Mouse (Mus musculus) kidney, adult 9 months (tissue): ENCODE data around the gene Hormad2.

Source experiments
- DNase-seq: peaks from one replicate; pipeline ENCODE4 v3.0.0; 2022

Hormad2 gene

DNA sequence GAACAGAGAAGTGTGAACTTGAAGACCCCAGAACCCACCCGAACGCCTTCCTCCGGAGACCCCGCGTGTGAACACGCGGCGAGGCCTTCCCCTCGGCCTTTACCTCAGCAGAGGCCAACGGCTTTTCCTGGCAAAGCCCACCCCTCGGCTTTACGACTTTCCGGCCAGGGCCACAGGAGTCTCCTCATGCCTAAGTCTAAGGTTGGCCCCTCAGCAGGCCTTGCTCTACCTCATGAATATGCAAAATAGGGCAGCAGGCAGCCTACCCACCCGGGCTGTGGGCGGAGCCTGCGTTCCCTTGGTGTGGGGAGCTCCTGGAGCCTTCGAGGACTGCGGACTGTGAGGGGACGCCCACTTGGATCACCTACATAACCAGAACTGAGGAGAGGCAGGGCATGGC lies at the start of gene Hormad2:
Hormad2 (minus strand) TSS at position 128 of the 400 bp plus-strand sequence.
- no peak for DNase-seq

DNA sequence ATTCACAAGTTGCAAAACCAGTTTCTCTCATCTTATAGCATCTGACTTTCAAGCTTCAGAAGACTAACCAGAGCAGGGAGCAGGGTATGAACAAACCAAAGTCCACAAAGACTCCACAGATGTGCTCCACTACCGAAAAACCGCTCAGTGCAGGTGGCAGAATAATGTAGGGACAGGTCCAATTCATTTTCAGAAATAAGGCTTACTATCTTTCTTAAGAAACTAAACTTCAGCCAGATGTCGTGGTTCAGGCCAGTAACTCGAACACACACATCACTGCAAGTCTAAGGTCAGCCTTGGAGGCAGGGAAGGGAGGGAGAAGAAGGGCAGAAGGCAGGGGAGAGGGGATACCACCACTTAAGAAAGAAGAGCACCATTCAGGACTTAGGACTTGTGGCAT lies 48.3 kb upstream of the Hormad2 start:
- DNase-seq: no peak

- DNase-seq: no peak
Measured at GRCm38 (mm10) chr11:4488798-4489197, 47.9 kb upstream of the Hormad2 start.

GRCm38 (mm10) chr11:4488367-4488766 lies 47.5 kb upstream of the Hormad2 start:
- DNase-seq: no peak

GRCm38 (mm10) chr11:4487401-4487965 lies 46.6 kb upstream of the Hormad2 start:
- DNase-seq: no peak

GRCm38 (mm10) chr11:4484541-4484940 lies 43.6 kb upstream of the Hormad2 start:
- no peak for DNase-seq

- DNase-seq: peak; percentile 62
Measured at GRCm38 (mm10) chr11:4482641-4483040, 41.7 kb upstream of the Hormad2 start.

- DNase-seq: no peak
Measured at GRCm38 (mm10) chr11:4476184-4476697, 35.3 kb upstream of the Hormad2 start.

- DNase-seq: no peak
Measured at GRCm38 (mm10) chr11:4472464-4473179, 31.7 kb upstream of the Hormad2 start.

- no peak for DNase-seq
Measured at GRCm38 (mm10) chr11:4471734-4472133, 30.8 kb upstream of the Hormad2 start.

DNA sequence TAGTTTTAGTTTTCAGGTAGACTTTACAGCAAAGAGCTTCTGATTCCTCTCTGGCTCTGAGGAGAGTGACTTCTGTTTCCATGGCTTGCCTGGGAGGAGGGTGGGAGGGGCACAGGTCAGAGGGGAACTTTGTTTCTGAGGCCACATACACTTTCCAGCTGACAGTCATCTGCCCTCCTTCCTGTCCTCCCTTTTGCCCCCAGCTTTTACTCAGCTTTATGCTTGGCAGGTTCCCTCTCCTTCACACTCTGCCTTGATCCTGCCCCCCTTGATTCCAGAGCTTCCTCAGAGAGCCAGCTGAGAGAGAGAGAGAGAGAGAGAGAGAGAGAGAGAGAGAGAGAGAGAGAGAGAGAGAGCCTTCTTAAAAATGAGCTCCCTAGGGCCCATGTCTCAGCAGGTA lies 30.3 kb upstream of the Hormad2 start:
- no peak for DNase-seq

GRCm38 (mm10) chr11:4469091-4469490 lies 28.2 kb upstream of the Hormad2 start:
- no peak for DNase-seq

- no peak for DNase-seq
Measured at GRCm38 (mm10) chr11:4467436-4467835, 26.5 kb upstream of the Hormad2 start.

DNA sequence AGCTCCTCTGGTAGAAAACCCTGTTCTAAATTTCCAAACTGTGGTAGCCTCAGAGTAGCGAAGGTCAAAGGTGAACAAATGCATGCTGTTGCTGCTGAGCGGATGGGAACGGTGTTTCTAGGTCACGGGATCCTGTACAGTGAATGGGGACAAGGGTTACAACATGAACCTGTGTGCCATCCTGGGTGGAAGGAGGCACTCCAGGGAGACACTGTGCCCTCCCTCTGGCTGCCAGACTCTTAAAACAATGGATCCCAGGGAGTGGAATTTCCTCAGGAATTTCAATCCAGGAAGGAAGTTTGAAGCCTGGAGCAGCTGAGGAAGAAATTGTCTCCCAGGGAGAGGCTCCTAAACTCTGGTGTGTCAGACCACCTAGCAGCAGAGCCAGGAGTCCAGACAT lies 25.3 kb upstream of the Hormad2 start:
- DNase-seq: peak; percentile 42

- DNase-seq: no peak
Measured at GRCm38 (mm10) chr11:4464616-4465015, 23.7 kb upstream of the Hormad2 start.

DNA sequence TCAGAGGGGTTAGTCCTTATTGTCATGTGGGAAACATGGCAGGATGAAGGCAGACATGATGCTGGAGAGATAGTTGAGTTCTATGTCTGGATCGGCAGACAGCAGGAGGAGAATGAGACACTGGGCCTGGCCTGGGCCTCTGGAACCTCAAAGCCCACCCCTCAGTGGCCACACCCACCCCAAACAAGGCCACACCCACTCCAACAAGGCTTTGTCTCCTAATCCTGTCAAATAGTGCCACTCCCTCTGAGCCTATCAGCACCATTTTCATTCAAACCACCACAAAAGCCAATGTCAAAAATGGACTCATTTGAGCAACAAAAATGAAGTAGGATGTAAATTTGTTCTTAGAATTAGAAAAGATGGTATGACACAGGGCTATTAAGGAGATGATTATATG lies 23.3 kb upstream of the Hormad2 start:
- no peak for DNase-seq

GRCm38 (mm10) chr11:4462868-4463267 lies 22.0 kb upstream of the Hormad2 start:
- DNase-seq: no peak

- DNase-seq: no peak
Measured at GRCm38 (mm10) chr11:4461154-4461553, 20.2 kb upstream of the Hormad2 start.

DNA sequence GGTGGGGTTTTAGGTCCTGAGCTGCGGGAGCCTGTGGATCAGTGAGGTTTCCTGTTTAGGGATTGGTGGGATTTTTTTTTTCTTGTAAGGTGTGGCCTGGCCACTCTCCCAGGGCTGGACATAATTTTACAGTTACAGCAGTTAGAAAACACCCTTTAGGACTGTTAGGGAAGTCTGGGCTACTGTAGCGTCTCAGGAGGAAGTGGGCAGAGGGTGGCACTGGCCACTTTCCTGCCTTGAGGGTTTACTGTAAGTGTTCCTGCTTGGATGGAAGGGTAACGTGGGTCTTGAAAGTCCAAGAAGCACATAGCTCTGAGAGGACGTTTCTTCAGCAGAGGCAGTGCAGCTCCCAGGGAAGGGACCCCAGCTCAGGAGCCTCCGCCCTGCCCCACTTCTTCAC lies 19.7 kb upstream of the Hormad2 start:
- DNase-seq: no peak

DNA sequence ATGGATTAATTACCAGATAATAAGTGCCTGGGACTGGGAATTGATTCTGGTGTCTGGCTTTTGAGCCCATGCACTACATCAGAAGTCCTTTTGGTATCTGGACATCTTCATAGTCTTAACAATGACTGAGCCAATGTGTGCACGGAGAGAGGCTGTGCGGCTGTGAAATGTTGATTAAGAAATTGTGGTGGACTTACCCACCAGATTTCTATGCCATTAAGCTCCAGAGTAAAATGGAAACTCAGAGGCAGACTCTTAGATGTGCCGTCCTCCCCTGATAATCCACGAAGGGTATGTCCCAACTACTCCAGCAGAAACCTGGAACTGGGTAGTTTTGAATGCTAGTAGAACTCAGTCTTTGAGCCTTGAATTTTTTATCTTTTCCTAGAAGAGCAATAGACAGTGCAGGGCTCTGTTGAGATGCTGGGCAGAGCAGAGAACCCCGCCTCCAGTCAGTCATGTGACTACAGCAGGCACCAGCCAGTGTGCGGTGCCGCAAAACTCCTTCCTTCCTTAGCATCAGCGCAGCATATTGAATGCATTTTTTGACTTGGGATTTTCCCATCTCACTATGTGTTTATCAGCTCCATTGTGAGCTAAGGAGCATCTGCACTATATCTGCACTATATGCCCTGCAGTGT lies 14.1 kb upstream of the Hormad2 start:
- DNase-seq: no peak

- no peak for DNase-seq
Measured at GRCm38 (mm10) chr11:4452467-4453184, 11.7 kb upstream of the Hormad2 start.

DNA sequence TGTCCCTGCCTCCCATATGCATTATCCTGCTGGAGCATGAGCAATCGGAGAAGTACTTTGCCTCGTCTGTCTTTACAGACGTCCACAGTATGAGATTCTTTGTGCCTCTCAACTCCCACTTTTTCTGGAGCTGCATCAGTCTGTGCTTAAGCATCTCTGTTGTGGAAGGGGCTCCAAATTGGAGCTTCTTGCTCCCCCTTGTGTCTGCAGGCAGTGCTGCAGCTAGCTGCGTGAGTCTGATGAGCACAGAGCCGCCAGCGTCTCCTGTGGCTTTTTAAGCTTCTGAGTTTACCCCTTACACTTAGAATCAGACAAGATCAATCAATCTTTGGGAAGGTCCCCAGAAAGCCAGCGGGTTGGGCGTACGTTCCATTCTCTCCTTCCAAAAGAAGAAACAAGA lies 10.2 kb upstream of the Hormad2 start:
- peak; percentile 55 for DNase-seq

DNA sequence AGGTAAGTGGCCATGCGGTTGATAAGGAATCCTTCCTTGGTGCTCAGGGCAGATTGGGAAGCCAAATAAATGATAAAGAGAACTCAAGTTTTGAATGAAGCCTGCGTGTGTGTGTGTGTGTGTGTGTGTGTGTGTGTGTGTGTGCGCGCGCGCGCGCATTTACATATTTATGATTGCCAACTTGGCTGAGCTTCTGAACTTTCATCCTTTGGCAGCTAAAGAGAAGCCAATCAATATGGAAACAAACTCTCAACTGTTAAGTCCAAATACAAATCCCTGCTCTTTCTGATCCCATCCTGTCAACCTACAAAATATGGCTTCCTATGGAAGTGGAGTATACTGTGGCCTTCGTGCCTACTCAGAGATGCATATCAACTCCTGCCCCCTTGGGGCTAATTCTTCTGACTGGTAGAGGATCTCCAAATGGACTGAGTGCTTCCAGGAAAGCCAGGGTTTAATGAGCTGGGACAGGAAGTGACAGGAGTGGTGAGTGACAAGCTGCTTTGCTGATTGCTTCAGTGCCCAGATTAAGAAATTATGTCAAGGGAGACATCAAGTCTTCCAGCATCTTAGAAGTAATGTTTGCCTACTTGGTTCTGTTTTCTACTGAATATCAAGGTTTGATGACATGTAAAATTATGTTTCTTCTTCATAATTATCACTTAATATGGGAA lies 5.4 kb upstream of the Hormad2 start:
- no peak for DNase-seq
